Mouse (Mus musculus) heart, postnatal 10 days (tissue): ENCODE measurements around the gene Myoc. TPM values are rescaled to one million over a fixed set of nuclear protein-coding genes. Genes with fewer than 3 reads are reported as not detected.
A peak's percentile ranks its signal among the peaks of the same experiment; 100 is the strongest.

Source experiments
- DNase-seq, 2 experiments: peaks; one replicate each; pipeline ENCODE4 v3.0.0; 2021
- intact Hi-C: fragments of 180-260 bp; cut with DNase I; formaldehyde crosslinking; loops from one replicate; pipeline ENCODE4 v1.15.1; 2025
- microRNA-seq, 2 experiments: library from miRNA; unstranded; fragments of <30 nt; microRNA quantifications; one replicate each; pipeline ENCODE4 v1.2.0; 2022
- total RNA-seq, 2 experiments: library from RNA; stranded (reverse); gene quantifications; 2 replicates each; pipeline ENCODE4 v1.2.3; 2021

Gene Myoc
- total RNA-seq, 2 experiments from 2014 or later: 1.0 to 1.1 TPM

- no peak for DNase-seq
- intact Hi-C loops: no loop called here
Observed at GRCm38 (mm10) chr1:162646083-162646686, 7.2 kb downstream of the Myoc start.

- intact Hi-C loops: no loop called here
Observed at GRCm38 (mm10) chr1:162648416-162648815, 9.5 kb downstream of the Myoc start.

GRCm38 (mm10) chr1:162658119-162658518 is 19.2 kb downstream of the Myoc start, which contains the start of gene Myocos:
Gene Myocos, minus strand, starts transcription at chr1:162658219.
- no peak for DNase-seq
- intact Hi-C loops: no loop called here

More at GRCm38 (mm10) chr1:162648416-162648815, 9.5 kb downstream of the Myoc start:
- no peak for DNase-seq

GRCm38 (mm10) chr1:162660276-162660860 is 21.4 kb downstream of the Myoc start:
- peak in 1 of 2 experiments; percentile 34 for DNase-seq
- intact Hi-C loops: no loop called here

- DNase-seq: peak; percentile 82 to 85
- intact Hi-C loops: loop anchor here (1.0 kb wide), 2 partner anchors 115 to 307 kb away; no protein-coding TSS in a partner anchor
Observed at GRCm38 (mm10) chr1:162664826-162665475, 26.0 kb downstream of the Myoc start.

GRCm38 (mm10) chr1:162665486-162666174 is 26.7 kb downstream of the Myoc start:
- intact Hi-C loops: loop anchor here (1.0 kb wide), 2 partner anchors 115 to 307 kb away; no protein-coding TSS in a partner anchor

GRCm38 (mm10) chr1:162693721-162694120 is 54.8 kb downstream of the Myoc start:
- DNase-seq: no peak
- intact Hi-C loops: no loop called here

More at GRCm38 (mm10) chr1:162665486-162666174, 26.7 kb downstream of the Myoc start:
- DNase-seq: peak in 1 of 2 experiments; percentile 24

GRCm38 (mm10) chr1:162697866-162698265 is 58.9 kb downstream of the Myoc start:
- intact Hi-C loops: no loop called here
- no peak for DNase-seq

Small RNA genes within 50 kb of the gene (microRNA-seq; reads per million reads assigned to microRNA genes)
- gene Gm27616: 0 reads per million in 2 experiments

Other genes with a start within 250 kb of the Myoc start
- 1 to 10 TPM; 6.4 to 8.4 TPM for gene Dnm3, start 161.1 kb upstream of the Myoc start, total RNA-seq
- 1 to 10 TPM; 7.3 to 8.1 TPM for gene Mettl13, start 90.6 kb upstream of the Myoc start, total RNA-seq
- gene Vamp4, start 68.6 kb upstream of the Myoc start, total RNA-seq: 10 to 100 TPM; 18.5 to 23.8 TPM
- not detected for gene Myocos, start 19.1 kb downstream of the Myoc start, total RNA-seq
- gene Prrc2c, start 101.4 kb downstream of the Myoc start, total RNA-seq: 100 to 1,000 TPM; 113 to 126 TPM
- gene Fmo4, start 174.8 kb downstream of the Myoc start, total RNA-seq: under 1 TPM in 1 of 2 experiments, not detected in 1; 0.27 TPM
- gene Fmo1, start 227.5 kb downstream of the Myoc start, total RNA-seq: 10 to 100 TPM; 33.4 to 41.8 TPM